Mouse (Mus musculus): ENCODE data around the gene Armh2. TPM values are rescaled to one million over a fixed set of nuclear protein-coding genes. Genes with fewer than 3 reads are reported as not detected.

The Armh2 gene
- polyA plus RNA-seq (2017; shearing (Covaris generic)), result 0.20 TPM

DNA sequence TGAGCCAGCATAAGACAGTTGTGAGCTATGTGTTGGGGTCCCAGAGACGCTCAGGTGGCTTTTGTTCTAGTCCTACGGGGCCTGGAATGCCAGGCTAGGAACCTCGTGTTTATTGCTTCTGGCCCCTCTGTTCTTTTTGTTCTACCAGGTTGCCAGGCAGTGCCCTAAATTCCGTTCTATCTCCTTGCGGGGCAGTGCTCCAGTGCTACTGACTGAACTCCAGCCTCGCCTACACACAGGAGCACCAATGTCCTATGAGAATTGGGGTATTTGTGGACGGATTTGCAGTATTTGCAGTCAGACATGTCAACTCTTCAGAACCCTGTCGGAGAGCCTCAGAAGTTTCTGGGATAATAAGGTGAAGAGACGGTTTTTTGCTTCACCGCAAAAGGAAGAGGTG lies at the start of gene Armh2:
Armh2 (plus strand) TSS at position 205 of the 400 bp plus-strand sequence.

DNA sequence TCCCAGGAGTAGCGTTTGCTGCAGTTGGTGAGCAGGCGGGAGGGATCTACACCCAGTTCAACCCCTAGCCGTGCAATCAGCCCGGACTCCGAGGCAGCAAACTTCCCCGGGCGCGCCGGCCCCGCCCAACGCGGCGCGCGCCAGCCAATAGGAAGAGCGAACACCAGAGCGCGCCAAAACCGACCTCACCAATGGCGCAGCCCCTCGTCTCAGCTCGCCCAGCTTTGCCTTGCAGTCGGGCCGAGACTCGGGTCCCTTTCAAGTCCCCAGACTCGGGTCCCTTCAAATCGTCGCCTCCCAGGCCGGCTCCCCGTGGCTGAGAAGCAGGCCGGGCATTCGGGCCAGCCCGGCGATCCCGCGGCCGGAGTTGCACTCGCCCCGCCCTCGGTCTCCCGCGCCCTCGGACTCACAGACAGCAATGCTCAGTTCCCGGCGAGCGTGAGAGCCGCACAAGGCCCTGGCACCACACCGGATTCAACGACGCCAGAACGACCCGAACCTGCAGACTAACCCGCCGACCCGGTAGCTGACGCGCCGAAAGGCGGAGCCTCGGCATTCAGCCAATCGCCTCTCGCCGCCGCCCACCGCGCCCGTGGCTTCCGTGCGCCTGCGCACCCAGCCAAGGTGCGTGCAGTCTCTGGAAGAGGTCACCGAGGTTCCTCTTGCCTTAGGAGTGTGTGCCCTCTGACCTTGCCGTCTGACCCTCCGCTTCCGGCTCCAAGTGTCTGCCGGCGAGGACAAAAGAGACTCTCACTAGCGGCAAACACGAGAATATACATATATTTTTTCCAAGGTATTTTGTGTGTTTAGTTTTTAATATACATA lies 20.6 kb downstream of the Armh2 start, which contains the start of gene Gmnn:
Gmnn (minus strand) TSS at position 521 of the 825 bp plus-strand sequence.

Other genes starting within 250 kb of the Armh2 start
- gene Ripor2, start 159.0 kb upstream of the Armh2 start, polyA plus RNA-seq (2017; shearing (Covaris generic)), result 367 TPM
- 24.2 TPM for gene Gmnn, start 20.7 kb downstream of the Armh2 start, polyA plus RNA-seq (2017; shearing (Covaris generic))
- gene BC005537, start 60.4 kb downstream of the Armh2 start, polyA plus RNA-seq (2017; shearing (Covaris generic)), result 20.0 TPM
- 76.9 TPM for gene Acot13, start 90.3 kb downstream of the Armh2 start, polyA plus RNA-seq (2017; shearing (Covaris generic))
- gene Tdp2, start 90.4 kb downstream of the Armh2 start, polyA plus RNA-seq (2017; shearing (Covaris generic)), result 66.0 TPM
- 0.89 TPM for gene D130043K22Rik, start 103.9 kb downstream of the Armh2 start, polyA plus RNA-seq (2017; shearing (Covaris generic))
- 0.93 TPM for gene Aldh5a1, start 196.4 kb downstream of the Armh2 start, polyA plus RNA-seq (2017; shearing (Covaris generic))
- 2.9 TPM for gene Gpld1, start 201.9 kb downstream of the Armh2 start, polyA plus RNA-seq (2017; shearing (Covaris generic))

All from CD4-positive, CD25-positive, alpha-beta regulatory T cell (primary cell).